Mouse (Mus musculus): ENCODE results near the gene Iqce. TPM values are rescaled to one million over a fixed set of nuclear protein-coding genes. Genes with fewer than 3 reads are reported as not detected.

The Iqce gene
- total and polyA plus RNA-seq, 3 experiments = 2.2 to 11.2 (median 5.3) TPM

GRCm38 (mm10) chr5:140736166-140736565 is 34.0 kb upstream of the Iqce start:
- Histone ChIP-seq H3K27me3 (replicated peaks) (no peaks in the 10 kb centered on the region), H3K27ac (ENCODE audit: insufficient read depth, low read depth) (no peak overlapping the region), H3K9ac (ENCODE audit: insufficient read depth, low read depth) (no peak overlapping the region), H3K4me2 (ENCODE audit: insufficient read depth, low read depth, poor library complexity, severe bottlenecking) (no peak overlapping the region), H3K79me2 (replicated peaks; ENCODE audit: control insufficient read depth, extremely low read depth, insufficient read depth, poor library complexity, severe bottlenecking) (no peaks in the 10 kb centered on the region), H3K4me1 (ENCODE audit: control insufficient read depth in 1 of 2, insufficient read depth in 2 of 2) (peaks cover 13 to 52% of the 10 kb centered on the region in 2 experiments), H3K36me3 (replicated peaks in 1 of 2; ENCODE audit: control insufficient read depth in 1 of 2, insufficient read depth in 1 of 2, low read length in 1 of 2) (no peaks in the 10 kb centered on the region), H3K4me3 (replicated peaks in 1 of 3; ENCODE audit: low read depth in 2 of 3, low read length in 2 of 3, poor library complexity in 1 of 3) (no peak overlapping the region), H3K9me3 (replicated peaks; ENCODE audit: low read length) (no peaks in the 10 kb centered on the region)
- dilution Hi-C loops (cut with MboI; ENCODE audit: extremely low pct_ligation_motif_present, extremely low pct_unique_long_range_greater_than_20kb, low sequenced_read_pairs) = no loop called here
- TF ChIP-seq MAX (IDR thresholded peaks at IDR 0.05; ENCODE audit: low read length) = no peak
- no peak for TF ChIP-seq EP300 (IDR thresholded peaks at IDR 0.05; ENCODE audit: low read length)
- no peak for TF ChIP-seq HCFC1 (IDR thresholded peaks at IDR 0.05; ENCODE audit: low read depth, low read length)
- TF ChIP-seq NELFE (IDR thresholded peaks at IDR 0.05; ENCODE audit: low read depth, low read length) = no peak
- TF ChIP-seq JUN (IDR thresholded peaks at IDR 0.05; ENCODE audit: insufficient read depth, low read depth, low read length) = no peak
- TF ChIP-seq CTCF (conservative IDR thresholded peaks at IDR 0.05 in 1 of 2, IDR thresholded peaks at IDR 0.05 in 1 of 2; ENCODE audit: low read depth in 2 of 2, low read length in 2 of 2) = no peak
- no peak for TF ChIP-seq TBP (conservative IDR thresholded peaks at IDR 0.05; ENCODE audit: low read depth, low read length)
- TF ChIP-seq RAD21 (IDR thresholded peaks at IDR 0.05; ENCODE audit: low read depth, low read length) = no peak
- no peak for TF ChIP-seq POLR2AphosphoS2 (IDR thresholded peaks at IDR 0.05; ENCODE audit: low read depth, low read length)
- TF ChIP-seq ZNF384 (IDR thresholded peaks at IDR 0.05; ENCODE audit: low read depth, low read length) = no peak
- no peak for TF ChIP-seq ETS1 (conservative IDR thresholded peaks at IDR 0.05; ENCODE audit: low read depth, low read length)
- no peak for TF ChIP-seq CHD1 (IDR thresholded peaks at IDR 0.05; ENCODE audit: low read depth, low read length)
- no peak for TF ChIP-seq BHLHE40 (IDR thresholded peaks at IDR 0.05; ENCODE audit: low read depth, low read length)
- no peak for TF ChIP-seq RCOR1 (conservative IDR thresholded peaks at IDR 0.05; ENCODE audit: low read depth, low read length)
- no peak for TF ChIP-seq CHD2 (IDR thresholded peaks at IDR 0.05; ENCODE audit: low read length)
- TF ChIP-seq PAX5 (IDR thresholded peaks at IDR 0.05; ENCODE audit: low read length) = no peak
- no peak for TF ChIP-seq IRF4 (IDR thresholded peaks at IDR 0.05; ENCODE audit: low read depth, low read length)
- no peak for TF ChIP-seq ZKSCAN1 (IDR thresholded peaks at IDR 0.05; ENCODE audit: borderline replicate concordance, low read depth, low read length)
- in situ Hi-C loops (cut with MboI; ENCODE audit: low pct_ligation_motif_present, low pct_unique_long_range_greater_than_20kb, low sequenced_read_pairs) = no loop called here
- DNase-seq (ENCODE audit: extremely low read depth) = no peak

- Histone ChIP-seq H3K4me2 (ENCODE audit: insufficient read depth, low read depth, poor library complexity, severe bottlenecking) (no peak overlapping the region), H3K36me3 (replicated peaks in 1 of 2; ENCODE audit: control insufficient read depth in 1 of 2, insufficient read depth in 1 of 2, low read length in 1 of 2) (no peaks in the 10 kb centered on the region), H3K4me1 (ENCODE audit: control insufficient read depth in 1 of 2, insufficient read depth in 2 of 2) (peaks cover 14 to 49% of the 10 kb centered on the region in 2 experiments; a peak in 3 of 4 replicates), H3K9ac (ENCODE audit: insufficient read depth, low read depth) (no peak overlapping the region), H3K4me3 (replicated peaks in 1 of 3; ENCODE audit: low read depth in 2 of 3, low read length in 2 of 3, poor library complexity in 1 of 3) (no peak overlapping the region), H3K9me3 (replicated peaks; ENCODE audit: low read length) (no peaks in the 10 kb centered on the region), H3K27me3 (replicated peaks) (no peaks in the 10 kb centered on the region), H3K27ac (ENCODE audit: insufficient read depth, low read depth) (no peak overlapping the region), H3K79me2 (replicated peaks; ENCODE audit: control insufficient read depth, extremely low read depth, insufficient read depth, poor library complexity, severe bottlenecking) (no peaks in the 10 kb centered on the region)
- DNase-seq (ENCODE audit: extremely low read depth) = no peak
- TF ChIP-seq ZNF384 (IDR thresholded peaks at IDR 0.05; ENCODE audit: low read depth, low read length) (no peak), MXI1 (IDR thresholded peaks at IDR 0.05; ENCODE audit: low read depth, low read length) (no peak), CHD2 (IDR thresholded peaks at IDR 0.05; ENCODE audit: low read length) (no peak), SIN3A (IDR thresholded peaks at IDR 0.05; ENCODE audit: low read length) (no peak), MAFK (IDR thresholded peaks at IDR 0.05; ENCODE audit: insufficient replicate concordance, low read length) (no peak), ZKSCAN1 (IDR thresholded peaks at IDR 0.05; ENCODE audit: borderline replicate concordance, low read depth, low read length) (no peak), ELF1 (IDR thresholded peaks at IDR 0.05; ENCODE audit: low read depth, low read length) (no peak), ETS1 (conservative IDR thresholded peaks at IDR 0.05; ENCODE audit: low read depth, low read length) (no peak), BHLHE40 (IDR thresholded peaks at IDR 0.05; ENCODE audit: low read depth, low read length) (no peak), MEF2A (IDR thresholded peaks at IDR 0.05; ENCODE audit: borderline replicate concordance, low read depth, low read length) (no peak)
- dilution Hi-C loops (cut with MboI; ENCODE audit: extremely low pct_ligation_motif_present, extremely low pct_unique_long_range_greater_than_20kb, low sequenced_read_pairs) (no loop called here), in situ Hi-C loops (cut with MboI; ENCODE audit: low pct_ligation_motif_present, low pct_unique_long_range_greater_than_20kb, low sequenced_read_pairs) (no loop called here)
Observed at GRCm38 (mm10) chr5:140735297-140735696, 33.1 kb upstream of the Iqce start.
